Mouse (Mus musculus): ENCODE measurements at regions not wholly inside any gene's neighbourhood (a gene's known extent, or its start where the extent isn't known, plus 50 kb on each side); places are given as distances from the start of the nearest gene placed in this dataset.

GRCm38 (mm10) chr2:137310511-137310910 is 194.1 kb upstream of the Jag1 start:
- no peak overlapping the region for H3K4me3 ChIP-seq (ENCODE audit: insufficient read depth, low read length)
- H3K27ac ChIP-seq (ENCODE audit: insufficient read depth, low read length) = no peak overlapping the region
- no peaks in the 10 kb centered on the region for H3K4me1 ChIP-seq (ENCODE audit: control insufficient read depth, insufficient read depth, low read length)
- TF ChIP-seq POLR2A (IDR thresholded peaks at IDR 0.05; ENCODE audit: extremely low read depth, insufficient read depth, low read length) (no peak), CTCF (IDR thresholded peaks at IDR 0.05; ENCODE audit: extremely low read depth, insufficient read depth, low read length) (no peak)

DNA sequence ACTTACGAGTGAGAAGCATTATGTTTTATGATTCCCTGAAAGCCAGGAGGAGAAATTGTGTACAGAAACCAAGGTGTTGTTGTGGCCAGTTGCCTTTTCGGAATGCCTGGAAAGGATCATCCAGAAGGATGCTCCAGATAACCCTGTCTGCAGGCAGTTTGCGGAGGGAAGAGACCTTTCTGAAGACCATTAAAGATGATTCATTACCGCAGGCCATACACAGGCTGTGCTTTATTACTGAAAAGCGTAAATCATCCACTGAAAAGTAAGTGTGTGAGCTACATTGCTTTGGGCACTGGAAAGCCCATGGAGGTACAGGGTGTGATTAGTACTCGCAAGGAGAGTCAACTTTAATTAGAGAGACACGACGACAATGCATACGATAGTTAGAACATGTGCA is 191.7 kb upstream of the Jag1 start:
- TF ChIP-seq CTCF (IDR thresholded peaks at IDR 0.05; ENCODE audit: extremely low read depth, insufficient read depth, low read length) (no peak), POLR2A (IDR thresholded peaks at IDR 0.05; ENCODE audit: extremely low read depth, insufficient read depth, low read length) (no peak)
- Histone ChIP-seq H3K4me1 (ENCODE audit: control insufficient read depth, insufficient read depth, low read length) (no peaks in the 10 kb centered on the region), H3K27ac (ENCODE audit: insufficient read depth, low read length) (no peak overlapping the region), H3K4me3 (ENCODE audit: insufficient read depth, low read length) (no peak overlapping the region)

- TF ChIP-seq CTCF (IDR thresholded peaks at IDR 0.05; ENCODE audit: extremely low read depth, insufficient read depth, low read length) (no peak), POLR2A (IDR thresholded peaks at IDR 0.05; ENCODE audit: extremely low read depth, insufficient read depth, low read length) (no peak)
These were observed 185.2 kb upstream of the Jag1 start for GRCm38 (mm10) chr2:137301474-137302267.

GRCm38 (mm10) chr2:137289231-137289630 is 172.8 kb upstream of the Jag1 start:
- no peak overlapping the region for H3K4me3 ChIP-seq (ENCODE audit: insufficient read depth, low read length)
- no peak for TF ChIP-seq CTCF (IDR thresholded peaks at IDR 0.05; ENCODE audit: extremely low read depth, insufficient read depth, low read length)
- TF ChIP-seq POLR2A (IDR thresholded peaks at IDR 0.05; ENCODE audit: extremely low read depth, insufficient read depth, low read length) = no peak
- H3K27ac ChIP-seq (ENCODE audit: insufficient read depth, low read length) = no peak overlapping the region
- no peaks in the 10 kb centered on the region for H3K4me1 ChIP-seq (ENCODE audit: control insufficient read depth, insufficient read depth, low read length)

More at GRCm38 (mm10) chr2:137301474-137302267, 185.2 kb upstream of the Jag1 start:
- Histone ChIP-seq H3K4me3 (ENCODE audit: insufficient read depth, low read length) (no peak overlapping the region), H3K27ac (ENCODE audit: insufficient read depth, low read length) (no peak overlapping the region), H3K4me1 (ENCODE audit: control insufficient read depth, insufficient read depth, low read length) (no peaks in the 10 kb centered on the region)

DNA sequence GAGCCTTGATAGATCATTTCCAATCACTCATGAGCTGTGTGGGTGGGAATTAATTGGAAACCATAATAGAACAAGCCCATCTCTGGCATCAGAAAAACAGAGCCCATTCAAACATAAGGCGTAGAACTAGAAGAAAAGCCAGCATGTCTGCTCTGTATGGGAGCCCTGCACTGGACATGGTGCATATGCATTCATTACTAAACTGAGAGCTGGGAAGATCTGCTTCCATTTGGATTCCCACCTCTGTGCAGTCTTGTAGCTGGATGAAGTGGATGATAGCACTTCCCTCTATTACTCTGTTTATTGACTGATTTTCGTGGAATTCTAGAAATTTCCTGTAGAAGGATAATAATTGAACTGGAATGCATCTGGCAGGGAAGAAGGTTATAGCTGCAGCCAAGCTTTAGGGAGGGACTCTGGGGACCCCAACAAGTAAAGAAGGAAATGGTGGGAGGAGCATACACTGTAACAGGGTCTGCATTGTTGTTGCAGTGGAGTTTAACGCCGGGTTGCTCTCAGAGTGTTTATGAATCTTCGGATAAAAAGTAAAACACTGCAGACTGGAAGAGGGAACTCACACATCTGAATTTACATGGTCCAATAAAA is 155.2 kb upstream of the Jag1 start:
- no peak overlapping the region for H3K4me3 ChIP-seq (ENCODE audit: insufficient read depth, low read length)
- TF ChIP-seq POLR2A (IDR thresholded peaks at IDR 0.05; ENCODE audit: extremely low read depth, insufficient read depth, low read length) (no peak), CTCF (IDR thresholded peaks at IDR 0.05; ENCODE audit: extremely low read depth, insufficient read depth, low read length) (no peak)
- no peak overlapping the region for H3K27ac ChIP-seq (ENCODE audit: insufficient read depth, low read length)
- no peaks in the 10 kb centered on the region for H3K4me1 ChIP-seq (ENCODE audit: control insufficient read depth, insufficient read depth, low read length)

- Histone ChIP-seq H3K27ac (ENCODE audit: insufficient read depth, low read length) (no peak overlapping the region), H3K4me1 (ENCODE audit: control insufficient read depth, insufficient read depth, low read length) (no peaks in the 10 kb centered on the region), H3K4me3 (ENCODE audit: insufficient read depth, low read length) (no peak overlapping the region)
- no peak for TF ChIP-seq POLR2A (IDR thresholded peaks at IDR 0.05; ENCODE audit: extremely low read depth, insufficient read depth, low read length)
- no peak for TF ChIP-seq CTCF (IDR thresholded peaks at IDR 0.05; ENCODE audit: extremely low read depth, insufficient read depth, low read length)
These were observed 146.5 kb upstream of the Jag1 start for GRCm38 (mm10) chr2:137262911-137263310.

DNA sequence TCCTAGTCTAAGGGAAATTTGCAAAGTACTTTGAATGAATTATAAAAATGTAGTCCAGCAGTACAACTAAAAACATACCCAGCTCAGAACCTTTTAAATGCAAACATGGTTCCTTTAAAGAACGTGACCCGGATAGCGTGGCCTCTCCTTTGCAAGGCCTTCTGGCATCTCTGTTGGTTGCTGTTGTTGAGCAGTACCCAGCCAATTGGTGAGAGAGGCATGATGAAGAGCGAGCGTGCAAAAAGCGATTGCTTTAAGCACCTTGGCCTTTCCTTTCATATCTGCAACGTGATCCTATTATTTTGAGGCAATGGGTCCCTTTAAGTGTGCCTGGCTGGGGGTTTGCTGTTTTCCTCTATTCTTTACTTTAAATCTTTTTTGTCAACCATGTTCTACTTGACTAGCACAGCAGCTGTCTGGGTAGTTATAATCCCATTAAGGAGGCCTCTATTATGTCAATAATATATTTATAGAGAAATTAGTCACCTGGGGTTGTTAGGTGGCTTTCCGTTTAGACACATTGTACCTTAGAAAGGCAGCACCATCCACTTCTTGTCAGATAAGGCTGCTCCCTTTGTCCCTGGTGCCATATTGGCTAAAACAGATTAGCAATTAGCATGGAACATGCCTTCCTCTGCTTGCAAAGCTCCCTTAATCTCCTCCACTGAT is 141.5 kb upstream of the Jag1 start:
- no peak overlapping the region for H3K4me3 ChIP-seq (ENCODE audit: insufficient read depth, low read length)
- TF ChIP-seq POLR2A (IDR thresholded peaks at IDR 0.05; ENCODE audit: extremely low read depth, insufficient read depth, low read length) (no peak), CTCF (IDR thresholded peaks at IDR 0.05; ENCODE audit: extremely low read depth, insufficient read depth, low read length) (no peak)

DNA sequence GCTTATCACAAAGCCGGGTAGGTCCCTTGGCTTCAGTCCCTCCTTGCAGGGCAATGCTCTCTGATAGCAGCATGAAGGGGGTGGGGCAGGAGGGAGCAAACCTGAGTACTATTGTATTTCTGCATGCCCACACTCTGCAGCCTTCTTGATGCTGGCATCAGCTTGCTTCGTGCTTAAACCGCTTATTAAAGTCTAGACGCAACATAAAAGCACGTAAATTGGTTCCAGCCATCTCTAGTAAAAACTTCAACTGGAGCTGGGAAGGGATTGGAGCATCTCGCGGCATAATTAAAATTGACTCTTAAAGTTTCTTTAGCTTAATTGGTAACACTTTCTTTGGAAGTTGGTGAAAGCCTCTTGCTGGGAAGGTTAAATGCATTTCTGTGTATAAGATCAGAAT is 131.5 kb upstream of the Jag1 start:
- Histone ChIP-seq H3K27ac (ENCODE audit: insufficient read depth, low read length) (no peak overlapping the region), H3K4me1 (ENCODE audit: control insufficient read depth, insufficient read depth, low read length) (no peaks in the 10 kb centered on the region), H3K4me3 (ENCODE audit: insufficient read depth, low read length) (no peak overlapping the region)
- TF ChIP-seq CTCF (IDR thresholded peaks at IDR 0.05; ENCODE audit: extremely low read depth, insufficient read depth, low read length) (no peak), POLR2A (IDR thresholded peaks at IDR 0.05; ENCODE audit: extremely low read depth, insufficient read depth, low read length) (no peak)

More for the DNA sequence above, 141.5 kb upstream of the Jag1 start:
- Histone ChIP-seq H3K27ac (ENCODE audit: insufficient read depth, low read length) (no peak overlapping the region), H3K4me1 (ENCODE audit: control insufficient read depth, insufficient read depth, low read length) (no peaks in the 10 kb centered on the region)

- Histone ChIP-seq H3K4me3 (ENCODE audit: insufficient read depth, low read length) (no peak overlapping the region), H3K27ac (ENCODE audit: insufficient read depth, low read length) (no peak overlapping the region), H3K4me1 (ENCODE audit: control insufficient read depth, insufficient read depth, low read length) (no peaks in the 10 kb centered on the region)
- TF ChIP-seq CTCF (IDR thresholded peaks at IDR 0.05; ENCODE audit: extremely low read depth, insufficient read depth, low read length) (no peak), POLR2A (IDR thresholded peaks at IDR 0.05; ENCODE audit: extremely low read depth, insufficient read depth, low read length) (no peak)
These were observed 127.9 kb upstream of the Jag1 start for GRCm38 (mm10) chr2:137244370-137244769.
